Mouse (Mus musculus) bone marrow, adult 2 months (tissue): ENCODE measurements around the gene U2surp. TPM values are rescaled to one million over a fixed set of nuclear protein-coding genes. Genes with fewer than 3 reads are reported as not detected.

ENCODE experiments used
- H3K27ac ChIP-seq: fragments of 200-500 bp; 2 replicates; pipeline ENCODE4 v1.5.1; 2012; ENCODE audit warnings: low read depth, mild to moderate bottlenecking, control low read depth, inconsistent platforms, low read length; ENCODE audit not compliant: control insufficient read depth, poor library complexity, insufficient read depth
- H3K4me1 ChIP-seq: fragments of 200-500 bp; 2 replicates; pipeline ENCODE4 v1.6.1; 2011; ENCODE audit warnings: low read length; ENCODE audit not compliant: control insufficient read depth, insufficient read depth
- H3K4me3 ChIP-seq: fragments of 200-500 bp; replicated peaks from 2 replicates; pipeline ENCODE3; 2011; ENCODE audit warnings: mild to moderate bottlenecking, low read depth, low read length, control low read depth; ENCODE audit not compliant: control insufficient read depth
- CTCF ChIP-seq: fragments of 200-500 bp; IDR thresholded peaks from 2 replicates; pipeline ENCODE4 v1.5.1; 2011; ENCODE audit warnings: low read length, control low read depth; ENCODE audit not compliant: control insufficient read depth, insufficient read depth
- POLR2A ChIP-seq: fragments of 200-500 bp; IDR thresholded peaks from 2 replicates; pipeline ENCODE4 v1.6.1; 2011; ENCODE audit warnings: low read depth, mild to moderate bottlenecking, control low read depth, low read length, borderline replicate concordance; ENCODE audit not compliant: control insufficient read depth
- WGBS: fragments of 180-500 bp; shearing (Covaris S2); methylation state at CpG from one replicate; pipeline ENCODE4 v1.1.7; 2018; 5-methylcytosine and 5-hydroxymethylcytosine counted together
- polyA plus RNA-seq: library from polyadenylated mRNA; stranded (reverse); fragments of >200 nt; gene quantifications from 2 replicates; pipeline ENCODE4 v1.2.4, GENCODE M21; 2011; ENCODE audit warnings: low replicate concordance; ENCODE audit not compliant: missing spikeins, insufficient read depth, insufficient read length

U2surp gene
- polyA plus RNA-seq, 1 experiment = 79.3 TPM

DNA sequence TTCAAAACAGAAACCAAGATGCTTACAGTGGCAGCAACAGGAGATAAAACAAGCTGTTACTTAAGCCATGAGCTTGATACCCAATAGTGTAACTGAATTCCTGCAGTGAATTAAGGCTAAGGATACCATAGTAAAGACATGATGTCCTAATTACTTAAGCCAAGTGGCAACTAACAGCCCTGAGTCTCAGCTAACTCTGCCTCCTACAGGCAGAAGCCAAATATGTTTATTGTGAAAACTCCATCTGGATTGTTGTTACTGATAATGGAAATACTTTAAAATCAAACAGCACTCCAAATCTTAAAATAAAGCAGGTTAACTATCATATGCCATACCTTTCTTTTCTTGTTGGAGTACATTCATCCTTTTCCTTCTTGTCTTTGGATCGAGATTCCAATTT, 47.8 kb downstream of the U2surp start:
- H3K4me3 ChIP-seq = no peak overlapping the region
- no peaks in the 10 kb centered on the region for H3K4me1 ChIP-seq
- no peak for TF ChIP-seq POLR2A
- TF ChIP-seq CTCF = no peak
- H3K27ac ChIP-seq = no peak overlapping the region
- 85% methylated on average over 1 of the region's 1 CpGs for WGBS

DNA sequence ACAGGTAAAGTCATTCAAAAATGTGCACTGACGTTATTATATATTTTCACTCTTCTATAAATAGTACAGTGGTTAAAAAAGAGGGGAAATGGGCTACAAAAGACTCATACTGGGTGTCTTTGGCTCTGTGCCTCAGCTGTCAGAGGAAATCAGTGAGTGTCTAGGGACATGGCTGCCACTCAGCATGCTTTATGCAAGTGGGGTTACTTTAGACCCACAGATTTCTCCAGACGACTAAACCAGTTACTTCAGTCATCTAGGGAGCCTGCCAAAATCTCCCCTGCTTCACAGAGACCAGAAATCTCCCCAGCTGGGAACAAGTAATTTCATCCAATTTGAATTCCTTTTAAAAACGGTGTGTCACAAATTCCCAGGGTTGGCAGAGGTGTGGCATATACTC, 59.9 kb downstream of the U2surp start:
- TF ChIP-seq CTCF (no peak), POLR2A (no peak)
- H3K4me1 ChIP-seq = no peaks in the 10 kb centered on the region
- no peak overlapping the region for H3K27ac ChIP-seq
- WGBS = 30% methylated on average over 3 of the region's 3 CpGs
- no peak overlapping the region for H3K4me3 ChIP-seq

DNA sequence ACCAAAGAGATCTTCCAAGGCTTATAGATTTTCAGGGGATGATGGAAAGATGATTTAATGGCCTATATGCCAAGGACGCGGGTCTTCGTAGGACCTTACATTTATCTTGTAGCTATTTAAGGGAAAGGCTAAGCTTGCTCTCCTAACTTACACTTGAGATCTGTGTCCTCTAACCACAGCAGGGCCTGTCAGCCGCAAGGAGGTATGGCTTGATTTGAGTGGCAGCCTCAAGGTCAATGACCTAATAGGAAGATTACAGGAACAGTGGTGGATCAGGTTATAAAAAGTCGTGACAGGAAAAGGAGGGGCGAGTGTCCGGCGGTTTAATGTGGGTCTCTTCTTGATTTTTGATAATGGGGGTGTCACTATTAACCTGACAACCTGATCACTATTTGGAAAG, 61.2 kb downstream of the U2surp start:
- H3K27ac ChIP-seq = no peak overlapping the region
- 93% methylated on average over 8 of the region's 8 CpGs for WGBS
- H3K4me1 ChIP-seq = no peaks in the 10 kb centered on the region
- TF ChIP-seq CTCF (no peak), POLR2A (no peak)
- H3K4me3 ChIP-seq = no peak overlapping the region

DNA sequence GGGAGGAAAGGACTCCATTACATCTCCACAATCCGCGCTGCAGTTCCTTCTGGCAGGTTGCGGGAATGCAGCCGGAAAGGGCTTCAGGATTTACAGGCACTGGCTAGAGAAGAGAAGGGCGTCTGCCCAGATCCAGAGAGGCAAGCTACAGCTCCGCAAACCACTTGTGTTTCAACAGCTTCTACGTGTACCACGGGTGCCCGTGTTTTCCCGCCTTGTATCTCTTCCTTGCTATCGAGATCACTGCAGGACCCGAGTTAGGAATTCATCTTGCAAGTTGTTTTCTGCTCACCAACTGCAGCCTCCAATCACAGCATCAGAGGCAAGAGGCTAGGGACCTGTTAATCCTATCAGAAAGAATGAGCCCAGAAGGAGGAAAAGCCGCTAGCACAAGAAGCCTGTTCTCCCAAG, 69.5 kb downstream of the U2surp start:
- H3K4me3 ChIP-seq = no peak overlapping the region
- 54% methylated on average over 13 of the region's 13 CpGs for WGBS
- no peaks in the 10 kb centered on the region for H3K4me1 ChIP-seq
- TF ChIP-seq CTCF (no peak), POLR2A (no peak)
- H3K27ac ChIP-seq = no peak overlapping the region

DNA sequence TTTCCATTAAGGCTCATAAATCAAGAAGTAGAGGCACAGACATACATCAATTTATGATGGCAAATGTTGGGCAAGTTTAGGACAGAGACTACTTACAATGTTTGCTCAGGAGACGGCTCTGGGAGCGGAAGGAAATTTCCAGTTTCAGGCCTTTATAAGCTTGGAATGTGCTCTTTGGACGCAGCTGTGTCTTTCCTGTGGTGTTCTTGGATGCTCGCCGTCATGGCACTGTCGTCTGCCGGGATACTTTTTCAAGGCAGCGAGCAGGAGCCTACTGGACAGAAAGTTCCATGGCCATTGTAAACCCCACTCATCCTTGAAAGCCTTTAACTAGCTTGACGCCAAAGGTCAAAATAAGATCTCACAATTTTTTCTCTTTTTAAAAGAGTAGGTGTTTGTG, 73.9 kb downstream of the U2surp start:
- TF ChIP-seq CTCF (no peak), POLR2A (no peak)
- Histone ChIP-seq H3K27ac (no peak overlapping the region), H3K4me1 (no peaks in the 10 kb centered on the region), H3K4me3 (no peak overlapping the region)
- WGBS = 85% methylated on average over 9 of the region's 9 CpGs

DNA sequence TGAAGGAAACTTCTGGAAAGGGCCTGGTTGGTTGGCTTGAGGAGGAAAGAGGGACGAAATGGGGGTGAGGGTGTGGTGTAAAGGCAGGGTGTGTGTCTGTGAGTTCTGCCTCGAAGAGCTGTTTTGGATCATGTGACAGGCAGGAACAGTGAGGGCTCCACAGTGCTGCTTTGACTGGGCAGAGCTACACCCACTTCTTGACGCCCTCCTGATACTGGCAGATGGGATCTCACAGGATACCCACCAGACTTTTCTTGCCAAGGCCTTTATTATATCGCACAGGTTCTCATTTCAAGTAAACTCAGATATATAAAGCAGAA, 75.5 kb downstream of the U2surp start:
- 63% methylated on average over 4 of the region's 4 CpGs for WGBS
- TF ChIP-seq CTCF (no peak), POLR2A (no peak)
- Histone ChIP-seq H3K4me1 (no peaks in the 10 kb centered on the region), H3K27ac (no peak overlapping the region), H3K4me3 (no peak overlapping the region)

DNA sequence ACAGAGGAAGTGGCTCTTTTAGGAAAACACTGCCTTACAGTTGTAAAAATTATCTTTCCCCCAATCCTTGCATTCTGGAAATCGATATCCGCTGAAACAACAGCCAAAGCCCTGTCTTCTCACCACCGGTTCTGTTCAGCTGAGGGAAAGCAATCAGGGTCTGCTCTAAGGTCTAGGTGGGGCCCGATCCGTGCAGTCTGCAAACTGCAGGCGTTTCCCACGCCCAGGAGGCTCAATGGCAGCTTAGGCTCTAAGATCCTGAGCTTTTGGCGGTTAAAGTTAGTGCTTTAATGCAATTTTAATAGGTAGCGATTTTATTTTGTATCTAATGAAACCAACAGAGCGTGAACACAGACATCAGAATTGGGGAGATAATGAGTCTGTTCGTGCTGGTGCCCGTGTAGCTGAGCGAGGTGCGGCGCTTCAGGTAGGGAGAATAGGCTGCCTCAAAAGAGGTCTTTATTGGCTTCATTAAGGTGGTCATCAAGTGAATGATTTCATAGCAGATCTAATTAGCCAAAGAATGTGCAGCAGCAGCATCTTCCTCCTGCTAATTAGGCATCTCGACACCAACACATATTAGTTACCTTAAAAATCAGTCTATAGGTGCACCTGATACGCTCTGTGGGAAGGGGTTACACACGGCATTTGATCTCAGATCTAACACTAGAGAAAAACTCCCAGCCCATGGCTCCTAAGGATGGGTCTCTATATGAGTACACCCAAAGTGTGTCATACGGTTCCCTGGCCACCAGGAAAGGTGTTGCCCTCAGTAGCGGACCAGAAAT, 76.1 kb downstream of the U2surp start:
- Histone ChIP-seq H3K27ac (no peak overlapping the region), H3K4me3 (no peak overlapping the region), H3K4me1 (no peaks in the 10 kb centered on the region)
- TF ChIP-seq CTCF (no peak), POLR2A (no peak)
- WGBS = 82% methylated on average over 20 of the region's 20 CpGs

DNA sequence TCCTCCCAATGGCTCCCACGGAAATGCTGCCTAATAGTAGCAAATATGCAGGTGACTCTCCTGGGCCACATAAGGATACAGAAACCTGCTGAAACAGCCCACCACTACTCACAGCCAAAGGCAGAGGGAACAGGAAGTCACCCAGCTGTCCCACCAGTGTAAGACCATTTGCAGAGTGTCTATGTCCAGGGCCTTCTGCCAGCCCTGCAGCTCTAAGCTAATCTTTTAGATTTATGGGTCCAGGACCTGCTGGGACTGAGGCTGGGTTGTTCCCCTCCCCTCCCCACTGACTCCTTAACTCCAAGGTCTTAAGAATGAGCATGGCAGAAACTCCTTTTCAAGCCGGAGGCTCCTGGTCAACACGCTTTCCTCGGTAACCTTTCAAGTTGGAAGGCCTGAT, 83.5 kb downstream of the U2surp start:
- 81% methylated on average over 4 of the region's 4 CpGs for WGBS
- Histone ChIP-seq H3K4me3 (no peak overlapping the region), H3K4me1 (no peaks in the 10 kb centered on the region), H3K27ac (no peak overlapping the region)
- no peak for TF ChIP-seq POLR2A
- no peak for TF ChIP-seq CTCF

DNA sequence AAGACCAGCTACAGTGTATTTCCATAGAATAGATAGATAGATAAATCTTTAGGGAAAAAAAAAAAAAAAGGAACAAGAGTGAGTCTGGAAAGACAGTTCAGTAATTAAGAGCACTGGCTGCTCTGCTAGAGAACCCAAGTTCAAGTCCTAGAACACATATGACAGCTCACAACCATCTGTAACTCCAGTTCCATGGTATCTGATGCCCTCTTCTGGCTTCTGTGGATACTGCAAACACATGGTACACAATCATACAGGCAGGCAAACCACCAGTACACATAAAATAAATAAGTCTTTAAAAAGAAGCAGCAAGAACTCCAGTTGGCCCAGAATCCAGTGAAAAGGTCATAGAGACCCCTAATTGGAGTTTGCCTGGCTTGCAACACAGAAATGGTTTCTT, 97.9 kb downstream of the U2surp start:
- TF ChIP-seq POLR2A (no peak), CTCF (no peak)
- Histone ChIP-seq H3K4me3 (no peak overlapping the region), H3K27ac (no peak overlapping the region), H3K4me1 (no peaks in the 10 kb centered on the region)
